Mouse (Mus musculus): ENCODE measurements around the gene Macrod2. TPM values are rescaled to one million over a fixed set of nuclear protein-coding genes. Genes with fewer than 3 reads are reported as not detected.

Macrod2 gene
- polyA plus RNA-seq, 1 experiment from 2014 or later: 25.7 TPM

DNA sequence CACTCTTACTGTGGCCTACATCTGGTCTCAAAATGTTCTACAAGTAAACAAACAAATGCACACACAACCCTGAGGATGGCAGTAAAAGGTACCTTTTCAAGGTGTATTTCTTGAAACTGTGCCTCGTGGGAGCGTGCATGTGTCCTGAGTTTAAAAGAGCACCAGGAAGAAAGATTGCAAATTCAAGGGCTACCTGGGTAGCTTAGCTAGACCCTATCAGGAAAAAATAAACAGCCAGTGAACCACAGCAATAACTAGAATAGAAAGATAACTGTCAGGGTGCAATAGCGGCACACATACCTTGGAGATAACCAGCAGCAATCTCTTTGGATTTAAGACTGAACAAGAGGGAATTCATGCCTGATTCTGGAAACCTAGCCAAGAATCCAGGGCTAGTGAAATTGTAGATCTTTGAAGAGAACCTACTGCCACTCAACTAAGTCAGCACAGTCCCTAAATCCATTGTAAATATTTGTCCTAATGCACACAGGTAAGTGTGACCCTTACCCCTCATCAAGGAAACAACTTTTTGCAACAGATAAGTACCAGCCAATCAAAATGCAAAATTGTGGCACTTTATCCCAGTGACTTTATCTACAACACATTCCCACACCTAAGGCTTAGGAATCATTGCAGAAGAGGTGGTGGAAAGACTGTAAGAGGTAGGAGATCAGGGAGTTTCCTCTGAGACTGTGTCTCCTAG, 590.7 kb downstream of the Macrod2 start:
- no peak overlapping the region for H3K9ac ChIP-seq (ENCODE audit: low read depth, low read length)
- H3K4me2 ChIP-seq (replicated peaks; ENCODE audit: low read depth): no peak overlapping the region
- no peak overlapping the region for H3K27ac ChIP-seq (ENCODE audit: low read depth, low read length)
- WGBS: 43% methylated on average over 3 of the region's 3 CpGs
- no peaks in the 10 kb centered on the region for H3K36me3 ChIP-seq (ENCODE audit: control insufficient read depth, insufficient read depth)
- H3K27me3 ChIP-seq (replicated peaks; ENCODE audit: control insufficient read depth, insufficient read depth, low read length): no peaks in the 10 kb centered on the region
- peak; percentile 63 for ATAC-seq
- no peak for TF ChIP-seq CTCF (IDR thresholded peaks at IDR 0.05; ENCODE audit: low read depth)
- no peak overlapping the region for H3K4me3 ChIP-seq (ENCODE audit: low read depth, low read length)
- no peaks in the 10 kb centered on the region for H3K9me3 ChIP-seq (ENCODE audit: control insufficient read depth)
- no peaks in the 10 kb centered on the region for H3K4me1 ChIP-seq (replicated peaks; ENCODE audit: control insufficient read depth, insufficient read depth, low read length)

DNA sequence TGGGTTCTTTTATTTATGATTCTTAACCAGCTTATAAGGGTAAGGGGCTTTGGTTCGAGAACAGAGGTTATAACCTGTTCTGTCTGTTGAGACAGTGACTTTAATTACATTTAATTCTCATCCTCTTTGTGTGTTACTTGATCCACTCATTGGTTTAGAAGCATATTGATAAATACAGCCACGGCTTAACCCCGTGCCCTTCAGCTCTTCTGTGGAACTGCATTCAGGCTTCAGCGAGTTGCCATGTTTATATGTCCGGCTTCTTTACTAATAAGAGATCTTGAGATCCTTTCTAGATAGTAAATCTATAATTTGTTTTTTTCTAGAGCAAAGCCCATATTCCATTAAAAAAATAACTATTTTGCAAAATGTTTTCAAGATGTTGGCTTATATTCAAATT, 608.7 kb downstream of the Macrod2 start:
- 84% methylated on average over 5 of the region's 5 CpGs for WGBS
- no peak for TF ChIP-seq CTCF (IDR thresholded peaks at IDR 0.05; ENCODE audit: low read depth)
- no peak overlapping the region for H3K27ac ChIP-seq (ENCODE audit: low read depth, low read length)
- no peaks in the 10 kb centered on the region for H3K27me3 ChIP-seq (replicated peaks; ENCODE audit: control insufficient read depth, insufficient read depth, low read length)
- H3K4me2 ChIP-seq (replicated peaks; ENCODE audit: low read depth): no peak overlapping the region
- ATAC-seq: no peak
- H3K4me3 ChIP-seq (ENCODE audit: low read depth, low read length): no peak overlapping the region
- H3K9ac ChIP-seq (ENCODE audit: low read depth, low read length): no peak overlapping the region
- H3K36me3 ChIP-seq (ENCODE audit: control insufficient read depth, insufficient read depth): no peaks in the 10 kb centered on the region
- no peaks in the 10 kb centered on the region for H3K9me3 ChIP-seq (ENCODE audit: control insufficient read depth)
- no peaks in the 10 kb centered on the region for H3K4me1 ChIP-seq (replicated peaks; ENCODE audit: control insufficient read depth, insufficient read depth, low read length)

GRCm38 (mm10) chr2:141004326-141004725, 609.2 kb downstream of the Macrod2 start:
- H3K4me3 ChIP-seq (ENCODE audit: low read depth, low read length): no peak overlapping the region
- no peaks in the 10 kb centered on the region for H3K36me3 ChIP-seq (ENCODE audit: control insufficient read depth, insufficient read depth)
- H3K27ac ChIP-seq (ENCODE audit: low read depth, low read length): no peak overlapping the region
- 83% methylated on average over 3 of the region's 3 CpGs for WGBS
- no peak overlapping the region for H3K4me2 ChIP-seq (replicated peaks; ENCODE audit: low read depth)
- no peak for TF ChIP-seq CTCF (IDR thresholded peaks at IDR 0.05; ENCODE audit: low read depth)
- no peak overlapping the region for H3K9ac ChIP-seq (ENCODE audit: low read depth, low read length)
- H3K9me3 ChIP-seq (ENCODE audit: control insufficient read depth): no peaks in the 10 kb centered on the region
- no peak for ATAC-seq
- H3K4me1 ChIP-seq (replicated peaks; ENCODE audit: control insufficient read depth, insufficient read depth, low read length): no peaks in the 10 kb centered on the region
- H3K27me3 ChIP-seq (replicated peaks; ENCODE audit: control insufficient read depth, insufficient read depth, low read length): no peaks in the 10 kb centered on the region

DNA sequence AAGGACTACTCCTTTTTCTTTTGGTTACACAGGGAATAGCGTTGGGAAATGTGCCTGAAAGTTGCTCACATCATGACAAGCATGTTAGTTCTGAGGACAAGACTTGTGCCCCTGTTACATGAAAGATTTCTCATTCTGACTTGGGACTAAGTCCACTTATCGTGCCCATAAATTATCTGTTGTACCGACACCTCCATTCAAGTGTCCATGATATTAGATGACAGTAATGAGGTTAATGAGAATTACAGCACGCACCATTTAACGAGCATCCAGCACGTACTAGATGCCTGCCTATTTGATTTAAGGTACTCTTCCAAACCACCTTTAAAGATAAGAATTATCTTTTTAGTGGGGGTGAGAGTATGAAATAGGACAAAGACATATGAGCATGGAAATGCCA, 610.5 kb downstream of the Macrod2 start:
- WGBS: 90% methylated on average over 6 of the region's 6 CpGs
- H3K4me3 ChIP-seq (ENCODE audit: low read depth, low read length): no peak overlapping the region
- H3K27ac ChIP-seq (ENCODE audit: low read depth, low read length): no peak overlapping the region
- no peak for ATAC-seq
- no peaks in the 10 kb centered on the region for H3K36me3 ChIP-seq (ENCODE audit: control insufficient read depth, insufficient read depth)
- no peak for TF ChIP-seq CTCF (IDR thresholded peaks at IDR 0.05; ENCODE audit: low read depth)
- no peaks in the 10 kb centered on the region for H3K4me1 ChIP-seq (replicated peaks; ENCODE audit: control insufficient read depth, insufficient read depth, low read length)
- no peak overlapping the region for H3K9ac ChIP-seq (ENCODE audit: low read depth, low read length)
- H3K4me2 ChIP-seq (replicated peaks; ENCODE audit: low read depth): no peak overlapping the region
- no peaks in the 10 kb centered on the region for H3K27me3 ChIP-seq (replicated peaks; ENCODE audit: control insufficient read depth, insufficient read depth, low read length)
- no peaks in the 10 kb centered on the region for H3K9me3 ChIP-seq (ENCODE audit: control insufficient read depth)

- H3K9ac ChIP-seq (ENCODE audit: low read depth, low read length): no peak overlapping the region
- H3K36me3 ChIP-seq (ENCODE audit: control insufficient read depth, insufficient read depth): no peaks in the 10 kb centered on the region
- no peaks in the 10 kb centered on the region for H3K4me1 ChIP-seq (replicated peaks; ENCODE audit: control insufficient read depth, insufficient read depth, low read length)
- H3K27ac ChIP-seq (ENCODE audit: low read depth, low read length): no peak overlapping the region
- TF ChIP-seq CTCF (IDR thresholded peaks at IDR 0.05; ENCODE audit: low read depth): no peak
- H3K4me3 ChIP-seq (ENCODE audit: low read depth, low read length): no peak overlapping the region
- no peaks in the 10 kb centered on the region for H3K9me3 ChIP-seq (ENCODE audit: control insufficient read depth)
- 71% methylated on average over 7 of the region's 7 CpGs for WGBS
- H3K4me2 ChIP-seq (replicated peaks; ENCODE audit: low read depth): no peak overlapping the region
- no peaks in the 10 kb centered on the region for H3K27me3 ChIP-seq (replicated peaks; ENCODE audit: control insufficient read depth, insufficient read depth, low read length)
- ATAC-seq: no peak
Observed at GRCm38 (mm10) chr2:141007725-141008124, 612.6 kb downstream of the Macrod2 start.

- no peaks in the 10 kb centered on the region for H3K9me3 ChIP-seq (ENCODE audit: control insufficient read depth)
- no peak overlapping the region for H3K4me2 ChIP-seq (replicated peaks; ENCODE audit: low read depth)
- H3K4me3 ChIP-seq (ENCODE audit: low read depth, low read length): no peak overlapping the region
- H3K36me3 ChIP-seq (ENCODE audit: control insufficient read depth, insufficient read depth): no peaks in the 10 kb centered on the region
- WGBS: 76% methylated on average over 1 of the region's 1 CpGs
- H3K27ac ChIP-seq (ENCODE audit: low read depth, low read length): no peak overlapping the region
- no peak overlapping the region for H3K9ac ChIP-seq (ENCODE audit: low read depth, low read length)
- no peaks in the 10 kb centered on the region for H3K4me1 ChIP-seq (replicated peaks; ENCODE audit: control insufficient read depth, insufficient read depth, low read length)
- no peak for TF ChIP-seq CTCF (IDR thresholded peaks at IDR 0.05; ENCODE audit: low read depth)
- H3K27me3 ChIP-seq (replicated peaks; ENCODE audit: control insufficient read depth, insufficient read depth, low read length): no peaks in the 10 kb centered on the region
- ATAC-seq: no peak
Observed at GRCm38 (mm10) chr2:141008458-141008857, 613.3 kb downstream of the Macrod2 start.

Measured in intestine, postnatal 0 days (tissue).